Mouse (Mus musculus): ENCODE results near the gene Fars2.

DNA sequence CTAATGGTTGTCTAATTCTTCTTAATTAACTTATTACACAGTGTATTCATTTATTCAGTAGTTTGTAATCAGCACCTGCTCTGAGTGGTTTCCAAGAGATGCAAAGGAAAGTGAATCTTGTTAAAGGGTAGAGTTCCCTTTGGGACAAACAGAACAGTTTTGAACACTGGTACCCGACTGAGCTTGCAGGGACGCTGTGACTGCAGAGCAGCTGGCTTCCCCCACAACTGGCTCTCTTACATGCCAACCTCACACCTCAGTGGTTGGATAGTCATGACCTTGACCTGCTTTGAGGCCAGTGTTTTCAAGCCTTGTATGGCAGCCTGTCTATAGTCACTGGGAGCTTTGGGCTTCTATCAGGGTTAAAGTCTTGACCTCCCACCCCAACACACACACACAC lies 156.3 kb downstream of the Fars2 start:
- no peak for TF ChIP-seq EP300 (IDR thresholded peaks at IDR 0.05; ENCODE audit: low read depth)
- no peak for TF ChIP-seq CTCF (IDR thresholded peaks at IDR 0.05; ENCODE audit: low read depth)

All from heart, postnatal 0 days (tissue).